Mouse (Mus musculus) layer of hippocampus, postnatal 36 days (tissue): ENCODE results near the gene Rbbp5. TPM values are rescaled to one million over a fixed set of nuclear protein-coding genes. Genes with fewer than 3 reads are reported as not detected.

Source experiments
- DNase-seq, 2 experiments: peaks; one replicate each; pipeline ENCODE4 v3.0.0; 2022
- total RNA-seq, 2 experiments: library from RNA; stranded (reverse); gene quantifications; 2 replicates each; pipeline ENCODE4 v1.2.3; 2021

Gene Rbbp5
- total RNA-seq, 2 experiments from 2014 or later, result 69.1 to 71.6 TPM

- DNase-seq, result no peak
These were observed 64.8 kb downstream of the Rbbp5 start for GRCm38 (mm10) chr1:132541824-132542599.

- peak; percentile 67 to 68 for DNase-seq
These were observed 65.7 kb downstream of the Rbbp5 start, which contains the start of gene Cntn2 for GRCm38 (mm10) chr1:132542762-132543306. Gene Cntn2, minus strand, starts transcription at chr1:132543256.

- no peak for DNase-seq
These were observed 66.6 kb downstream of the Rbbp5 start for GRCm38 (mm10) chr1:132543789-132544188.

Other genes with a start within 250 kb of the Rbbp5 start
- gene Gm10188, start 247.6 kb upstream of the Rbbp5 start, total RNA-seq, result not detected
- gene Klhdc8a, start 178.7 kb upstream of the Rbbp5 start, total RNA-seq, result 1 to 10 TPM; 3.0 to 3.3 TPM
- gene Nuak2, start 161.2 kb upstream of the Rbbp5 start, total RNA-seq, result 1 to 10 TPM in 1 of 2 experiments, under 1 TPM in 1; 0.63 to 1.1 TPM
- 100 to 1,000 TPM; 240 to 247 TPM for gene Tmcc2, start 86.1 kb upstream of the Rbbp5 start, total RNA-seq
- 10 to 100 TPM; 53.1 to 54.0 TPM for gene Dstyk, start 59.8 kb upstream of the Rbbp5 start, total RNA-seq
- gene Tmem81, start 28.9 kb downstream of the Rbbp5 start, total RNA-seq, result 1 to 10 TPM; 5.1 to 7.3 TPM
- gene Cntn2, start 65.9 kb downstream of the Rbbp5 start, total RNA-seq, result 10 to 100 TPM; 71.6 to 85.6 TPM